9 mouse cellular contexts compared by ENCODE assay signal in the genomic region with DNA sequence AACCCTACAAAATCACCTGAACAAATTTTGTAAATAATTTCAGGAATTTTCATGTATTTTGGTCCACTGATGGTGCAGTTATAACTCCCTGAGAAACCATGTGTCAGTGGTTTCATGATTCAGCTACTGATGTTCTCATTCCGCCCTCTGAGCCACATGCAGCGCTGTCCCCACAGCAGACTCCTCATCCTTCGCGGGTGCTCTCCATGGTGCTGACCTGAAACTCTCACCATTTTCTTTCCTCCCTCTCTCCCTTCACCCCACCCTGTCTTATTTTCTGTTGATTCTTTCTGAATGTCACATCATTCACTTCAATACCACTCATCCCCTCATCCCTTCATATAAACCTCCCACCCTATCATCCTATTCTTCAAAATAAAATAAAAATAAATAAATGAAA.
A peak's percentile ranks its signal among the peaks of the same experiment; 100 is the strongest.
DNase-seq lines count a peak whose midpoint lies in the region; ATAC-seq and TF ChIP-seq lines count a peak whose summit lies in the region.
"Had no signal": no experiment of that assay in that cellular context is flagged by ENCODE, and none has a peak within 500 bp of the region (broad histone marks: within the 10 kb centered on the region; RNA-seq: fewer than 3 reads in every experiment).

No protein-coding gene starts in this region.

- no peak for TF ChIP-seq POLR2A in ES-Bruce4 (IDR thresholded peaks at IDR 0.05; ENCODE audit: insufficient read depth, low read length)

- H3K36me3 ChIP-seq in heart, postnatal 0 days (replicated peaks; ENCODE audit: control insufficient read depth, insufficient read depth, low read length): no peaks in the 10 kb centered on the region
- no peaks in the 10 kb centered on the region for H3K36me3 ChIP-seq in ES-Bruce4 (ENCODE audit: control insufficient read depth, insufficient read depth, low read length, poor library complexity, severe bottlenecking)
- H3K36me3 ChIP-seq in limb, embryonic 10.5 days: no peaks in the 10 kb centered on the region

- no peak overlapping the region for H3K4me3 ChIP-seq in heart, postnatal 0 days (ENCODE audit: low read depth, low read length)
- H3K4me3 ChIP-seq in ES-Bruce4 (ENCODE audit: low read depth, low read length): no peak overlapping the region
- H3K4me3 ChIP-seq in limb, embryonic 10.5 days: no peak overlapping the region
- no peak overlapping the region for H3K4me3 ChIP-seq in left cerebral cortex, adult 2 months

- no peak overlapping the region for H3K4me2 ChIP-seq in heart, postnatal 0 days (ENCODE audit: low read depth, low read length)

- peak; percentile 18 for DNase-seq in heart, postnatal 0 days (ENCODE audit: low spot score)
- DNase-seq in heart, postnatal 25 days (ENCODE audit: low spot score): no peak
- peak; percentile 64 for DNase-seq in embryo, embryonic 11 days
- DNase-seq in limb, embryonic 10.5 days (ENCODE audit: low spot score): peak; percentile 66
- DNase-seq in layer of hippocampus, adult 11-12 months (ENCODE audit: low spot score): no peak
- DNase-seq in left cerebral cortex, adult 2 months (ENCODE audit: extremely low spot score in 1 of 2, low spot score in 2 of 2): no peak
- DNase-seq in left cerebral cortex, postnatal 10 days (ENCODE audit: extremely low spot score in 1 of 2, low spot score in 2 of 2): no peak
- DNase-seq: gastrocnemius, postnatal 25 days had no signal

- H3K9ac ChIP-seq in heart, postnatal 0 days (replicated peaks; ENCODE audit: low read depth, low read length): no peak overlapping the region
- H3K9ac ChIP-seq in ES-Bruce4 (ENCODE audit: low read depth, poor library complexity, severe bottlenecking): no peak overlapping the region

- TF ChIP-seq CTCF in heart, postnatal 0 days (IDR thresholded peaks at IDR 0.05; ENCODE audit: low read depth): peak; percentile 36
- TF ChIP-seq CTCF in ES-Bruce4 (IDR thresholded peaks at IDR 0.05; ENCODE audit: low read depth, low read length): peak; percentile 20
- no peak for TF ChIP-seq CTCF in left cerebral cortex, adult 2 months (IDR thresholded peaks at IDR 0.05)

- H3K9me3 ChIP-seq in heart, postnatal 0 days (replicated peaks; ENCODE audit: control insufficient read depth, low read length): no peaks in the 10 kb centered on the region
- H3K9me3 ChIP-seq in ES-Bruce4 (replicated peaks; ENCODE audit: control insufficient read depth, insufficient read depth, low read length, poor library complexity, severe bottlenecking): no peaks in the 10 kb centered on the region
- no peaks in the 10 kb centered on the region for H3K9me3 ChIP-seq in limb, embryonic 10.5 days (replicated peaks)

- H3K4me1 ChIP-seq in heart, postnatal 0 days (ENCODE audit: control insufficient read depth, insufficient read depth): no peaks in the 10 kb centered on the region
- no peaks in the 10 kb centered on the region for H3K4me1 ChIP-seq in ES-Bruce4 (ENCODE audit: control insufficient read depth, insufficient read depth, low read length)
- no peaks in the 10 kb centered on the region for H3K4me1 ChIP-seq in limb, embryonic 10.5 days

- WGBS in heart, postnatal 0 days: 9% methylated on average over 4 of the region's 4 CpGs
- WGBS in limb, embryonic 10.5 days: 14% methylated on average over 4 of the region's 4 CpGs

- no peaks in the 10 kb centered on the region for H3K27me3 ChIP-seq in heart, postnatal 0 days (ENCODE audit: control insufficient read depth, insufficient read depth, low read length)
- no peaks in the 10 kb centered on the region for H3K27me3 ChIP-seq in ES-Bruce4 (ENCODE audit: control insufficient read depth, insufficient read depth, low read length, poor library complexity, severe bottlenecking)
- no peaks in the 10 kb centered on the region for H3K27me3 ChIP-seq in limb, embryonic 10.5 days (ENCODE audit: low read depth, poor library complexity, severe bottlenecking)

- no peak for ATAC-seq in heart, postnatal 0 days (ENCODE audit: insufficient read depth, low read depth)

- intact Hi-C loops in heart, postnatal 25 days (cut with DNase I): no loop called here
- intact Hi-C loops in left cerebral cortex, adult 2 months (cut with DNase I): no loop called here
- intact Hi-C loops in left cerebral cortex, postnatal 10 days (cut with DNase I): no loop called here

- TF ChIP-seq EP300 in heart, postnatal 0 days (IDR thresholded peaks at IDR 0.05; ENCODE audit: low read depth): no peak
- TF ChIP-seq EP300 in ES-Bruce4 (IDR thresholded peaks at IDR 0.05; ENCODE audit: insufficient read depth, low read depth, low read length): no peak

- H3K27ac ChIP-seq in heart, postnatal 0 days (ENCODE audit: low read depth): no peak overlapping the region
- H3K27ac ChIP-seq in ES-Bruce4 (ENCODE audit: insufficient read depth, low read length): no peak overlapping the region
- H3K27ac ChIP-seq in limb, embryonic 10.5 days: no peak overlapping the region
- no peak overlapping the region for H3K27ac ChIP-seq in left cerebral cortex, adult 2 months

Comparison
In these comparisons a context has a peak if more than half of its experiments do, and no peak if none do; other contexts are left out.
1. DNase-seq: peak in heart, postnatal 0 days (single experiment), embryo, embryonic 11 days (single experiment) and limb, embryonic 10.5 days (single experiment); none in heart, postnatal 25 days (single experiment), layer of hippocampus, adult 11-12 months (single experiment), left cerebral cortex, adult 2 months (0 of 2) and left cerebral cortex, postnatal 10 days (0 of 2).